Mouse (Mus musculus): Measurements from ENCODE around the gene March5. TPM values are rescaled to one million over a fixed set of nuclear protein-coding genes. Genes with fewer than 3 reads are reported as not detected.

Gene March5
- total RNA-seq, 1 experiment from 2014 or later: 98.8 TPM

DNA sequence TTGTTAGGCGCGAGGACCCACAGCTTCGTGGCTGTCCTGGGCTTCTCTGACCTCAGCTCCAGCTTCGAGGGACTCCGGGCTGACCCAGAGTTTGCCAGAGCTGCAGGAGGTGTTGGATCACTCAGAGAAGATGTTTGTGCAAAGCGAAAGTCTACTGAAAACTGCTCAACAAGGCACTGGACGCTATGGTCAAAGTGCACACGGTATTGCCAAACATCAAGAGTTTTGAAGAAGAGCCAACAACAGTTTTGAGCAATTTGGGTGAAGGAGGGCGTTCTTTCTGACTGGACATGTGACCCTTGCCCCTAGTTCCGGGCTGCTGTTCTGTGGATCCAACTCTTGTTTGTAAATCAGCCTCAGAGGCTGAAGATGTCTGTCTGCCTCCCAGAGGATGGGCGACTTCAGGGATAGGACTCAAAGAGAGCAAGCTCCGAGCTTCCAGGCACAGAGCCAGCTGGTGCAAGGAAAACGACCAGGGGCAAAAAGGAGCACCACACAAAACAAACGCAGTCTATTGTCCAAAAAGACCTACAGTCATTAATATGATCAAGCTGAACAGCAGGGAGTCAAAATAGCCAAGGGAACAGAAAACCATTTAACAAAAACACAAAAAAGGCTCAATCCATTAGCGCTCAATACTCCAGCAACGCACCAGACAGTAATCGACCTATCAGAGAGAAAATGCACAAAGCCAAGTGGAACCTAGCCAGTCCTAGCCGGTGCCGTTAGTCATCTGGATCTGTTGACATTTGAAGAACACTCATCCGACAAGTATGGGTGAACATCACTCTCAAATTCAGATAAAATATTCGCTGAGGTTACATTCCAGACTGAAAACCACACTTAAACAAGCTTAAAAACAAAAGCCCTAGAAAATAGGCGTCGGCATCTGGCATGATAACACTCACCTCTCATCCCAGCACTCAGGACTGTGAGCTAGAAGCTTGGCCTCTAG is 56.9 kb downstream of the March5 start:
- peak; percentile 65 for DNase-seq

DNA sequence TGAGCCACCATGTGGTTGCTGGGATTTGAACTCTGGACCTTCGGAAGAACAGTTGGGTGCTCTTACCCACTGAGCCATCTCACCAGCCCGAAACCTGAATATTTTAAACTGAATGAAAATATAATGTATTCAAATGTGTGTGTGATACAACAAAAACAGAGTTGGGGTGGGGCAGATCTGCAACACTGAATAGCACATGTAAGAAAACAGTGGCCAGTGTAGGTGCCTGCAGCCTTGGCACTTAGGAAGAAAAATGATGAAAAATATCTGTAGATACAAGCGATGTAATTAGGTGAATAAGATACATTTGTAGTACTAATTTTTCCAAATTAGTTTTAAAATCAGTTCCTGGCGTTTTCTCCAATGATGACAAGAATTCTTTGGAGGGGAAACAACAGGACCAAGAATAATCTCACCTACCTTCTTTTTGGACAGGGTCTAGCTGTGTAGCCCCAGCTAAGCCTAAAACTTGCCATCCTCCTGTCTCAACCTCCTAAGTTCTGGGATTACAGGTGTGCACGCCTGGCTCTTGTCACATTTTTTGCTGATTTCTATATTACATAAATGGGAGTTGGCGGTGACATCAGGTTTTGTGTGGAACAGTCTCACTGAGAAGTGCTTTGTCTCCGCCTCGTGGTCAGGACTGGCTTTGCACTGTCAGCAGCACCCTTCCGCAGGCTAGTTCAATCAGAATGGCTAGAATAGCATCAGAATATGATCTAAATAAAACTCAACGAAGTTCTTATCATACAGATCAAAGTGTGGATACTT is 58.2 kb downstream of the March5 start:
- DNase-seq: peak; percentile 90

DNA sequence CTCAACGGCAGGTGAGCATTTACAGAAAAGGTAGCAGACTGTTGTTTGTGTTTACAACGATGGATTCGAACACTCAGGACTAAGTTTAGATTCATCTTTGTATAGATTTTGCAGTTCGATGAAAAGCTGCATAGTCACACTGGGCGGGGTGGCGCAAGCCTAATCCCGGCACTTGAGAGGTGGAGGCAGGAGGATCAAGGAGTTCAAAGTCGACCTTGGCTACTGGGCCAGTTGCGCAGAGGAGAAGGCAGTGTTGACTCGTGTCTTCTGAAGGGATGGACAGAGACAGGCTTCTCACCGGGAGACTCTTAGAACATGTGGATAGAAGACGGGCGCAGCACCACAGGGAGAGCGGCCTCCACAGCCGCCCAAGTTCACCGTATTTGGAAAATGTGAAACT is 61.8 kb downstream of the March5 start:
- DNase-seq: no peak

Other genes starting within 250 kb of the March5 start
- 17.2 and 31.9 TPM in 2 replicates for gene Cpeb3, start 1.1 kb downstream of the March5 start, total RNA-seq (2021)
- gene Ide, start 130.3 kb downstream of the March5 start, total RNA-seq (2021): 86.1 and 149 TPM in 2 replicates
- 5.1 and 5.7 TPM in 2 replicates for gene Kif11, start 168.9 kb downstream of the March5 start, total RNA-seq (2021)
- gene Hhex, start 227.3 kb downstream of the March5 start, total RNA-seq (2021): 27.0 and 29.7 TPM in 2 replicates

Measured in adrenal gland, postnatal 25 days (tissue).